In genomic region chr9:122864848-122865247, GRCm38 (mm10) we compare ENCODE assay signal across 8 mouse cellular contexts. TPM values are rescaled to one million over a fixed set of nuclear protein-coding genes. Genes with fewer than 3 reads are reported as not detected.
DNase-seq lines count a peak whose midpoint lies in the region; ATAC-seq and TF ChIP-seq lines count a peak whose summit lies in the region.
"Had no signal": no experiment of that assay in that cellular context is flagged by ENCODE, and none has a peak within 500 bp of the region (broad histone marks: within the 10 kb centered on the region; RNA-seq: fewer than 3 reads in every experiment).

No protein-coding gene starts in this region.

- H3K4me1 ChIP-seq in lung, postnatal 0 days (ENCODE audit: insufficient read depth, low read depth, low read length): peaks cover 8% of the 10 kb centered on the region; the same call in 1 of the 2 replicates
- peaks cover 15% of the 10 kb centered on the region for H3K4me1 ChIP-seq in embryonic facial prominence, embryonic 15.5 days
- H3K4me1 ChIP-seq in limb, embryonic 12.5 days (replicated peaks): peaks cover 7% of the 10 kb centered on the region; the same call in 1 of the 2 replicates
- peaks cover 13% of the 10 kb centered on the region for H3K4me1 ChIP-seq in stomach, embryonic 16.5 days (ENCODE audit: control insufficient read depth, insufficient read depth, low read length)

- H3K9me3 ChIP-seq in lung, postnatal 0 days (ENCODE audit: low read length): peaks cover 11% of the 10 kb centered on the region
- H3K9me3 ChIP-seq in embryonic facial prominence, embryonic 15.5 days (replicated peaks): peaks cover 5% of the 10 kb centered on the region; the same call in 1 of the 2 replicates
- peaks cover 31% of the 10 kb centered on the region for H3K9me3 ChIP-seq in limb, embryonic 12.5 days
- peaks cover 31% of the 10 kb centered on the region for H3K9me3 ChIP-seq in stomach, embryonic 16.5 days (replicated peaks; ENCODE audit: control insufficient read depth, low read length)

- ATAC-seq in lung, postnatal 0 days: no peak
- no peak for ATAC-seq in embryonic facial prominence, embryonic 15.5 days (ENCODE audit: insufficient number of reproducible peaks, low FRiP score, low TSS enrichment, low read depth)
- no peak for ATAC-seq in limb, embryonic 12.5 days (ENCODE audit: insufficient number of reproducible peaks, insufficient read depth, low FRiP score, low TSS enrichment, low read depth)
- no peak for ATAC-seq in stomach, embryonic 16.5 days (ENCODE audit: insufficient read depth, low FRiP score)

- peak overlapping the region; percentile 94 for H3K4me3 ChIP-seq in lung, postnatal 0 days (ENCODE audit: low read depth, low read length)
- peak overlapping the region; percentile 87 for H3K4me3 ChIP-seq in embryonic facial prominence, embryonic 15.5 days (replicated peaks)
- peak overlapping the region; percentile 78 for H3K4me3 ChIP-seq in limb, embryonic 12.5 days (replicated peaks)
- H3K4me3 ChIP-seq in stomach, embryonic 16.5 days (replicated peaks; ENCODE audit: low read length): peak overlapping the region; percentile 93

- no peaks in the 10 kb centered on the region for H3K27me3 ChIP-seq in lung, postnatal 0 days (replicated peaks; ENCODE audit: insufficient read depth, low read length)
- H3K27me3 ChIP-seq in embryonic facial prominence, embryonic 15.5 days: no peaks in the 10 kb centered on the region
- no peaks in the 10 kb centered on the region for H3K27me3 ChIP-seq in limb, embryonic 12.5 days
- H3K27me3 ChIP-seq in stomach, embryonic 16.5 days (ENCODE audit: control insufficient read depth, insufficient read depth, low read length): no peaks in the 10 kb centered on the region

- DNase-seq in lung, postnatal 0 days (ENCODE audit: low spot score): no peak
- no peak for DNase-seq in lung, postnatal 36 days
- DNase-seq in right cerebral cortex, postnatal 14 days: no peak
- no peak for DNase-seq in right cerebral cortex, postnatal 36 days (ENCODE audit: low spot score in 2 of 2)
- DNase-seq: embryo, embryonic 11 days had no signal

- H3K36me3 ChIP-seq in lung, postnatal 0 days (ENCODE audit: insufficient read depth, low read length): peaks cover 22% of the 10 kb centered on the region
- H3K36me3 ChIP-seq in embryonic facial prominence, embryonic 15.5 days: peaks cover 27% of the 10 kb centered on the region
- H3K36me3 ChIP-seq in limb, embryonic 12.5 days: peaks cover 30% of the 10 kb centered on the region
- H3K36me3 ChIP-seq in stomach, embryonic 16.5 days (ENCODE audit: control insufficient read depth, insufficient read depth, low read length): peaks cover 26% of the 10 kb centered on the region

- TF ChIP-seq EP300 in lung, postnatal 0 days (IDR thresholded peaks at IDR 0.05): no peak

- peak overlapping the region; percentile 59 for H3K4me2 ChIP-seq in lung, postnatal 0 days (replicated peaks; ENCODE audit: low read depth, low read length)
- peak overlapping the region; percentile 55 for H3K4me2 ChIP-seq in embryonic facial prominence, embryonic 15.5 days (replicated peaks)
- peak overlapping the region; percentile 68 for H3K4me2 ChIP-seq in limb, embryonic 12.5 days
- H3K4me2 ChIP-seq in stomach, embryonic 16.5 days (ENCODE audit: low read depth, low read length): peak overlapping the region; percentile 85

- no peak overlapping the region for H3K27ac ChIP-seq in lung, postnatal 0 days (ENCODE audit: low read length)
- H3K27ac ChIP-seq in embryonic facial prominence, embryonic 15.5 days (replicated peaks): no peak overlapping the region
- H3K27ac ChIP-seq in limb, embryonic 12.5 days: no peak overlapping the region
- no peak overlapping the region for H3K27ac ChIP-seq in stomach, embryonic 16.5 days (ENCODE audit: low read length)

- TF ChIP-seq CTCF in lung, postnatal 0 days (IDR thresholded peaks at IDR 0.05): no peak

- H3K9ac ChIP-seq in lung, postnatal 0 days (replicated peaks; ENCODE audit: low read depth): peak overlapping the region; percentile 91
- no peak overlapping the region for H3K9ac ChIP-seq in embryonic facial prominence, embryonic 15.5 days
- peak overlapping the region; percentile 93 for H3K9ac ChIP-seq in limb, embryonic 12.5 days (replicated peaks)
- peak overlapping the region; percentile 97 for H3K9ac ChIP-seq in stomach, embryonic 16.5 days (ENCODE audit: low read length)

- WGBS in lung, postnatal 0 days: 49% methylated on average over 3 of the region's 3 CpGs
- WGBS in embryonic facial prominence, embryonic 15.5 days: 53% methylated on average over 3 of the region's 3 CpGs
- WGBS in limb, embryonic 12.5 days: 63% methylated on average over 3 of the region's 3 CpGs
- 48% methylated on average over 3 of the region's 3 CpGs for WGBS in stomach, embryonic 16.5 days

RNA-seq across cellular contexts. Expression of gene Zfp445, which starts 1.0 kb away (rescaled TPM):
- polyA plus RNA-seq in lung, postnatal 0 days (2015; fragmentation: Nextera tagmentation; extraction: Ambion mirVana): 21.7 and 25.4 TPM in 2 replicates
- 61.4 and 63.9 TPM in 2 replicates for polyA plus RNA-seq in embryonic facial prominence, embryonic 15.5 days (2015; fragmentation: Nextera tagmentation; extraction: Ambion mirVana)
- 107 and 109 TPM in 2 replicates for polyA plus RNA-seq in limb, embryonic 12.5 days (2016; fragmentation: Nextera tagmentation; extraction: Ambion mirVana)
- polyA plus RNA-seq in stomach, embryonic 16.5 days (2015; fragmentation: Nextera tagmentation; extraction: Ambion mirVana): 70.9 and 79.6 TPM in 2 replicates

RNA-seq across cellular contexts. Expression of gene Zkscan7, which starts 20.6 kb away (rescaled TPM):
- 2.7 and 2.9 TPM in 2 replicates for polyA plus RNA-seq in lung, postnatal 0 days (2015; fragmentation: Nextera tagmentation; extraction: Ambion mirVana)
- polyA plus RNA-seq in embryonic facial prominence, embryonic 15.5 days (2015; fragmentation: Nextera tagmentation; extraction: Ambion mirVana): 5.3 and 6.5 TPM in 2 replicates
- 4.1 and 4.8 TPM in 2 replicates for polyA plus RNA-seq in limb, embryonic 12.5 days (2016; fragmentation: Nextera tagmentation; extraction: Ambion mirVana)
- 4.8 and 4.9 TPM in 2 replicates for polyA plus RNA-seq in stomach, embryonic 16.5 days (2015; fragmentation: Nextera tagmentation; extraction: Ambion mirVana)

RNA-seq across cellular contexts. Expression of gene Gm35549, which starts 21.0 kb away (rescaled TPM):
- polyA plus RNA-seq in lung, postnatal 0 days (2015; fragmentation: Nextera tagmentation; extraction: Ambion mirVana): 0.24 and 0.33 TPM in 2 replicates
- polyA plus RNA-seq in embryonic facial prominence, embryonic 15.5 days (2015; fragmentation: Nextera tagmentation; extraction: Ambion mirVana): 0.85 and 1.1 TPM in 2 replicates
- 0.49 and 0.71 TPM in 2 replicates for polyA plus RNA-seq in limb, embryonic 12.5 days (2016; fragmentation: Nextera tagmentation; extraction: Ambion mirVana)
- 0.77 TPM in 1 of 2 replicates, not detected in the other for polyA plus RNA-seq in stomach, embryonic 16.5 days (2015; fragmentation: Nextera tagmentation; extraction: Ambion mirVana)

RNA-seq across cellular contexts. Expression of gene Zfp105, which starts 58.0 kb away (rescaled TPM):
- 9.6 and 11.0 TPM in 2 replicates for polyA plus RNA-seq in lung, postnatal 0 days (2015; fragmentation: Nextera tagmentation; extraction: Ambion mirVana)
- polyA plus RNA-seq in embryonic facial prominence, embryonic 15.5 days (2015; fragmentation: Nextera tagmentation; extraction: Ambion mirVana): 17.5 and 18.4 TPM in 2 replicates
- polyA plus RNA-seq in limb, embryonic 12.5 days (2016; fragmentation: Nextera tagmentation; extraction: Ambion mirVana): 34.4 and 35.8 TPM in 2 replicates
- 12.0 and 12.6 TPM in 2 replicates for polyA plus RNA-seq in stomach, embryonic 16.5 days (2015; fragmentation: Nextera tagmentation; extraction: Ambion mirVana)

RNA-seq across cellular contexts. Expression of gene Tcaim, which starts 59.5 kb away (rescaled TPM):
- polyA plus RNA-seq in lung, postnatal 0 days (2015; fragmentation: Nextera tagmentation; extraction: Ambion mirVana): 4.7 and 5.0 TPM in 2 replicates
- polyA plus RNA-seq in embryonic facial prominence, embryonic 15.5 days (2015; fragmentation: Nextera tagmentation; extraction: Ambion mirVana): 7.5 and 7.7 TPM in 2 replicates
- 6.5 and 7.4 TPM in 2 replicates for polyA plus RNA-seq in limb, embryonic 12.5 days (2016; fragmentation: Nextera tagmentation; extraction: Ambion mirVana)
- polyA plus RNA-seq in stomach, embryonic 16.5 days (2015; fragmentation: Nextera tagmentation; extraction: Ambion mirVana): 6.0 and 7.0 TPM in 2 replicates
